Mouse (Mus musculus) heart, adult 2 months (tissue): ENCODE measurements around the gene D430042O09Rik. TPM values are rescaled to one million over a fixed set of nuclear protein-coding genes. Genes with fewer than 3 reads are reported as not detected.

ENCODE experiments used
- DNase-seq, 2 experiments: peaks; one replicate each; pipeline ENCODE4 v3.0.0; 2021
- H3K27ac ChIP-seq: fragments of 200-600 bp; 2 replicates; pipeline ENCODE4 v1.8.1; 2022
- H3K27me3 ChIP-seq: fragments of 200-500 bp; 2 replicates; pipeline ENCODE4 v1.6.1; 2012; ENCODE audit warnings: mild to moderate bottlenecking, low read length, inconsistent platforms, mixed read lengths; ENCODE audit not compliant: control insufficient read depth, insufficient read depth
- H3K36me3 ChIP-seq: fragments of 200-500 bp; 2 replicates; pipeline ENCODE4 v1.6.1; 2012; ENCODE audit warnings: low read length, inconsistent platforms; ENCODE audit not compliant: control insufficient read depth, insufficient read depth
- H3K4me1 ChIP-seq: fragments of 200-500 bp; 2 replicates; pipeline ENCODE4 v1.6.1; 2011; ENCODE audit warnings: low read length; ENCODE audit not compliant: control insufficient read depth, insufficient read depth
- H3K4me3 ChIP-seq: fragments of 200-600 bp; 2 replicates; pipeline ENCODE4 v1.8.1; 2022
- H3K79me2 ChIP-seq: fragments of 200-500 bp; replicated peaks from 2 replicates; pipeline ENCODE4 v1.6.1; 2012; ENCODE audit warnings: mild to moderate bottlenecking, inconsistent platforms, low read length, moderate library complexity, mixed read lengths; ENCODE audit not compliant: control insufficient read depth, insufficient read depth
- H3K9ac ChIP-seq: fragments of 200-500 bp; 2 replicates; pipeline ENCODE4 v1.6.1; 2012; ENCODE audit warnings: low read depth, mild to moderate bottlenecking, control low read depth, inconsistent platforms, low read length, mixed read lengths
- CTCF ChIP-seq: fragments of 200-600 bp; IDR thresholded peaks from 2 replicates; pipeline ENCODE4 v1.8.1; 2022; ENCODE audit warnings: antibody characterized with exemption, mild to moderate bottlenecking, moderate library complexity
- EP300 ChIP-seq: fragments of 200-500 bp; IDR thresholded peaks from 2 replicates; pipeline ENCODE4 v1.6.1; 2011; ENCODE audit warnings: low read depth, low read length, control low read depth; ENCODE audit not compliant: insufficient read depth
- POLR2A ChIP-seq: fragments of 200-500 bp; IDR thresholded peaks from 2 replicates; pipeline ENCODE4 v1.6.1; 2011; ENCODE audit warnings: mild to moderate bottlenecking, low read depth, low read length, control low read depth; ENCODE audit not compliant: insufficient read depth
- WGBS: fragments of 180-500 bp; shearing (Covaris S2); methylation state at CpG from one replicate; pipeline ENCODE4 v1.1.7; 2018; 5-methylcytosine and 5-hydroxymethylcytosine counted together
- intact Hi-C: fragments of 180-260 bp; cut with DNase I; formaldehyde crosslinking; loops from one replicate; pipeline ENCODE4 v1.15.1; 2025
- polyA plus RNA-seq: library from polyadenylated mRNA; depleted of rRNA; stranded (reverse); fragments of >200 nt; gene quantifications from 2 replicates; pipeline ENCODE4 v1.2.3, GENCODE M21; 2012
- total RNA-seq, 2 experiments: library from RNA; stranded (reverse); gene quantifications; 2 replicates each; pipeline ENCODE4 v1.2.3; 2021

The D430042O09Rik gene
- total and polyA plus RNA-seq, 3 experiments: 8.2 to 11.5 (median 9.3) TPM

- peaks cover 2% of the 10 kb centered on the region; the same call in 1 of the 2 replicates for H3K4me1 ChIP-seq
- H3K27ac ChIP-seq: no peak overlapping the region
- H3K27me3 ChIP-seq: no peaks in the 10 kb centered on the region
- no peak overlapping the region for H3K9ac ChIP-seq
- TF ChIP-seq CTCF: no peak
- no peak for TF ChIP-seq EP300
- no peak for TF ChIP-seq POLR2A
- no peak for DNase-seq
- H3K36me3 ChIP-seq: no peaks in the 10 kb centered on the region
- intact Hi-C loops: no loop called here
- H3K4me3 ChIP-seq: no peak overlapping the region
- WGBS: 53% methylated on average over 6 of the region's 6 CpGs
- H3K79me2 ChIP-seq: no peaks in the 10 kb centered on the region
These were observed 49.1 kb downstream of the D430042O09Rik start for GRCm38 (mm10) chr7:125756806-125757205.

GRCm38 (mm10) chr7:125757896-125758623, 50.4 kb downstream of the D430042O09Rik start:
- H3K4me1 ChIP-seq: peaks cover 2% of the 10 kb centered on the region; the same call in 1 of the 2 replicates
- WGBS: 65% methylated on average over 6 of the region's 6 CpGs
- intact Hi-C loops: no loop called here

DNA sequence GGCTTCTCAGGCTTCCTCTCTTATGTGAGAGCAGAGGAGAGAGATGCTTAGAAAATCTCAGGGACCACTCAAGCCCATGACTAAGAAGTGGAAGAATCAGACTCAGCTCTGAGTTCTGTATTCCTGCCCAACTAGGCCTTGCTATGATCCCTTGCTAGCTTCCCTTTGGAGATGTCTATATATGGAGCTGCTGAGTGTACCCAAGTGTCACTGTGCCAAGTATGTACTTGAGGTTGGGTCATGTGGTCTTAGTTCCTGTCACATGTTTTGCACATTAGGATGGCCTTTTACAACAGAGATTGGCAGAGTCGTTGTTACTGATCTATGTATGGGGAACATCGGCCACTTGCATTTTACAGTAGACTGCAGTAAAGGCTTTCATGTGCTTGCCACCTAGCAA, 54.6 kb downstream of the D430042O09Rik start:
- WGBS: 61% methylated on average over 2 of the region's 2 CpGs
- intact Hi-C loops: no loop called here
- H3K79me2 ChIP-seq: no peaks in the 10 kb centered on the region
- no peak overlapping the region for H3K9ac ChIP-seq
- peaks cover 2% of the 10 kb centered on the region; the same call in 1 of the 2 replicates for H3K4me1 ChIP-seq
- no peaks in the 10 kb centered on the region for H3K36me3 ChIP-seq
- no peak overlapping the region for H3K27ac ChIP-seq
- no peak for TF ChIP-seq POLR2A
- TF ChIP-seq EP300: no peak
- TF ChIP-seq CTCF: no peak
- H3K4me3 ChIP-seq: no peak overlapping the region
- DNase-seq: no peak
- no peaks in the 10 kb centered on the region for H3K27me3 ChIP-seq

More at GRCm38 (mm10) chr7:125757896-125758623, 50.4 kb downstream of the D430042O09Rik start:
- Histone ChIP-seq H3K36me3 (no peaks in the 10 kb centered on the region), H3K27ac (no peak overlapping the region), H3K79me2 (no peaks in the 10 kb centered on the region), H3K27me3 (no peaks in the 10 kb centered on the region), H3K4me3 (no peak overlapping the region), H3K9ac (no peak overlapping the region)
- DNase-seq: no peak
- no peak for TF ChIP-seq POLR2A
- TF ChIP-seq CTCF: no peak
- no peak for TF ChIP-seq EP300

- Histone ChIP-seq H3K4me1 (peaks cover under 1% of the 10 kb centered on the region; the same call in 1 of the 2 replicates), H3K27me3 (no peaks in the 10 kb centered on the region), H3K36me3 (no peaks in the 10 kb centered on the region), H3K27ac (no peak overlapping the region), H3K4me3 (no peak overlapping the region), H3K79me2 (no peaks in the 10 kb centered on the region), H3K9ac (no peak overlapping the region)
- TF ChIP-seq CTCF (no peak), POLR2A (no peak), EP300 (no peak)
- WGBS: 85% methylated on average over 7 of the region's 7 CpGs
- intact Hi-C loops: no loop called here
- no peak for DNase-seq
These were observed 55.5 kb downstream of the D430042O09Rik start for GRCm38 (mm10) chr7:125762883-125763830.

DNA sequence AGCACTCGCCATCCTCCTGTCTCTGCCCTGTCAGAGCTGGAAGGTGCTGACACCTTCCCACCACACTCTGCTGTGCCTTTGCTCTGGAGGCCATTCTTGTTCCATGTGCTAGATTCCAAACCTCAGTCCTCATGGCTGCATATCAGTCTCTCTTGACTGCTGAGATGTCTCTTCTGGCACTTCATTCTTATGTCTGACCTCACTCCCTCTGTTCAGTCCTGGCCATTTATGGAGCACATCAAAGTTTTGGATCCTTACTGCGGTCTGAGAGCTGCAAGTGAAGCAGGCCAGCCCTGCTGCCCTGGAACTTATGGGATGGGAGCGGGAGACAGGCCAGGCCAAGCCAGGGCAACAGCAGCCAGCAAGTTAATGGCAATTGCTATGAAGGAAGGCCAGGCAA, 56.7 kb downstream of the D430042O09Rik start:
- Histone ChIP-seq H3K27ac (no peak overlapping the region; the same call in 1 of the 2 replicates), H3K79me2 (no peaks in the 10 kb centered on the region), H3K4me3 (no peak overlapping the region), H3K9ac (no peak overlapping the region), H3K36me3 (no peaks in the 10 kb centered on the region), H3K27me3 (no peaks in the 10 kb centered on the region), H3K4me1 (no peaks in the 10 kb centered on the region)
- TF ChIP-seq CTCF: no peak
- TF ChIP-seq EP300: no peak
- TF ChIP-seq POLR2A: no peak
- peak in 1 of 2 experiments; percentile 26 for DNase-seq
- 61% methylated on average over 3 of the region's 3 CpGs for WGBS
- intact Hi-C loops: no loop called here
